Mouse (Mus musculus): Measurements from ENCODE around the gene Yeats2. TPM values are rescaled to one million over a fixed set of nuclear protein-coding genes. Genes with fewer than 3 reads are reported as not detected.

The Yeats2 gene
- 35.9 and 67.2 TPM in 2 replicates for total RNA-seq (2014; fragmentation: Nextera tagmentation)
- total RNA-seq (2017) = 22.8 and 39.8 TPM in 2 replicates

DNA sequence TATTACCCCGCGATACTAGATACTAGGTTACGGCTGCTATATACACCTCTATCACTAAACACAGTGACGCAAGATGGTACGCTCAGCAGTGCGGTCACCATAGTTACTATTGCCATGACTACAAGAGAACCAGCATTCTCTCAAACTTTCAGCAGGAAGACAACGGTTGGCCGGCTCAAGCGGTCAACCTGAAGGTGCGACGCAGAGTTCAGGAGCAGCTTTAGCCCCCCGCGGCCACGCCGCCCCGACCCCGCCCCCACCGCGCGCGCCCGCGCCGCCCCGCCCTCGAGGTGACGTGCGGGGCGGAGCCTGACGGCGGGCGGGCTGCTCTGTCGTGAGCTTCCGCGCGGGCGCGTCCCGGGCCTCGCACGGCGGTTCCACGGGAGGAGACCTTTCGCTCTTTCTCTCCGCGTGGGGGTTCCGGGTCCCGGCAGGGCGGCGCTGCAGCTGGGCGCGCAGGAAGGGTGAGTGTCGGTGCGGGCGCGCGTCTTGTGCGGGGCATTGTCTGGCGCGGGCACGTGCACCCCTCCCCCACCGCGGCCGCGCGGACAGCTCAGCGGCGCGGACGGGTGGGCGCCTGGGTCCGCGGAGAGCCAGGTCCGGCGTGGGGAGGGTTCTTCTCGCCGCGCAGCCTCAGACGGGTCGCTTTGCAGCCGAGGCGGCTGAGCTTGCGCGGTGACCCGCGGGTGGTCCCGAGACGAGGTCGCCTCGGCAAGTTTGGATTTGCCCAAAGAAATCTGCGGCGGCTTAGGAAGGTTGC lies at the start of gene Yeats2:
Gene Yeats2 (plus strand): TSS at position 292 of the 760 bp plus-strand sequence.
- peak; percentile 79 for ATAC-seq (replicated peaks; ENCODE audit: low FRiP score, low TSS enrichment, poor library complexity, severe bottlenecking)

DNA sequence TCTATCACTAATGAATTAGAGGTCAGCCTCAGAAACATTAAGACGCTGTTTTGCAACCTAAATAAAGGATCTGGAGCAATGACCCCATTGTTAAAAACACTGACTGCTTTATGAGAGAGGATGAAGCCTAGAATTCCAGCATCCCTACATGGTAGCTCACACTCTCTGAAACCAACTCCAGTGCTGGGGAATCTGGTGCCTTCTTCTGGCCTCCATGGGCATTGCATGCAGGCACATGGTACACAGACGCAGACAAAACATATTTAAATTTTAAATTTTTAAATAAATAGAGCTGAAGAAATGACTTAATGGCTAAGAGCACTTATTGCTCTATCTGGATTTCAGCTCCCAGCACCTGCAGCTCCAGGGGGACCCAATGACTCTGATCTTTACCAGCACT lies 44.9 kb upstream of the Yeats2 start:
- no peak for ATAC-seq (replicated peaks; ENCODE audit: low FRiP score, low TSS enrichment, poor library complexity, severe bottlenecking)

DNA sequence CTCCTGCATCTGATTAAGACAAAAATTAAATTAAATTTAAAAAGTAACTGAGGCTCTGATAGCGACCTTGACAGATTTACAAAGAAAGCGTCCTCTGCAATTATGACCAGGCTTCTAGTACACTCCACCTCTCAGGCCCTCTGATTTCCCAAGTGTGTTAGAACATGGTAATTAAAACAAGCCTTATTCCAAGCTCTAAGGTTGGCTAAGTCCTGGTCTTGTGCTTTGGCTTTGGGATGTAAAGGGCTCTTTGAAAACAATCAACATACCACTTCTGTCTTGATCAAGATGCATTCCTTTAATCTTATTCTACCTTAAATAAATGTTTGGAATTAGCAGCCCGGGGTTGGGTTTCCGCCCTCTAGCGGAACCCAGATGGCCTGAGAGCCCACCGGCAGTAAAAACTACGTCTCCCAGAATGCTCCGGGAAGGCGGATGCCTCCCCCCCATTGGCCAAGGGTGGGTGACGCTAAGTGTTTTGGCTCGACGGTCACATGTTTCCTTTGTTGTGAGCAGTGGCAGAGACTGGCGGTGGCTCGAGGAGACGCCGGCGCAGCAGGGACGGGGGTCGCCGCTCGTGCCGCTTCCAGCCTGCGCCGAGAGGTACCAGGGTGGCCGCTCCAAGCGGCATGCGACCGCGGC lies 43.7 kb upstream of the Yeats2 start, which contains the start of gene Klhl24:
Gene Klhl24 (plus strand): TSS at position 474 of the 642 bp plus-strand sequence.
- peak; percentile 91 for ATAC-seq (replicated peaks; ENCODE audit: low FRiP score, low TSS enrichment, poor library complexity, severe bottlenecking)

DNA sequence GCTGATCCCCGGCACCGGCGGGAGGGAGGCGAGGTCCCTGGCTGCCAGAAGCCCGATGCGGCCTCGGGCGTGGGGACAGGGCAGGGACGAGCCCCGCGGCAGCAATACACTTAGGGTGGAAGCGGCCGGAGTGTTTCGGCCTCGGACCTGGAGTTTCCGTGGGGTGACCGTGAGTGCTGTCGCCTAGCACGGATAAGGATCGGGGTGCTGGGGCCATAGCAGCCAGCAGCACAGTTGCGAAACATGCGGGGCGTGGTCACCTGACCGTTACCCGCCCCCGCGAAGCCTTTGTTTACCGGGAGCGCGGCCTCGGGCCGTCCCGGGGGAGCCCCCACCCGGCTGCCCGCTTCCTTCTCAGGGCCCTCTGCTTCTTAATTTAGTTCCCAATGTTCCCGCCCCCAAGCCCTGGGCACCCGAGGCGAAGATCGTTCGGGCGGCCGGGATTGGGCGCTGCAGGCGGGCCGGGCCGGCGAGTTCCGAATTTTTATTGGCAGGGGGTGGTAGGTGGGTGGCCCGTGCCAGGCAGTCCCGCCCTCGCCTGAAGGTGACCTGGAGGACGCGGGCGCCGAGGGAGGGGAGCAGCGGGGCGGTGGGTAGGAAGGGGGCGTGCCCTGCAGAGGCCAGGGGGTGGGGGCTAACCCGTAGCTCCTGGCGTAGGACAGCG lies 43.0 kb upstream of the Yeats2 start:
- peak; percentile 83 for ATAC-seq (replicated peaks; ENCODE audit: low FRiP score, low TSS enrichment, poor library complexity, severe bottlenecking)

DNA sequence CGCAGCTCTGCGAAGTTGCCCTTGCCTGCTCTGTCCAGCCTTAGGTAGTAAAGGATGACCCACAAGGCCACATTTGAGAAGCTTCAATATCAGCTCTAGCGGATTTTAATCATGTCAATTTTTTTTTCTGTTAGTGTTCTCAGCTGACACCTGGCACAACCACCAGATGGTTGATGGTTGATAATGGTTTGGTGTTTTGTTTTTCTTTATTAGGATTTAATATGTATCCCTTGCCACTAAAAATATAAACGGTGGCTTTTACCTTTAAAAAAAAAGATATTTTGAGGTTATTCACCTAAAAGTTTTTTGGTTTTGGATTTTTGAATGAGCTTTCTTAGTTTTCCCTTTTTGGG lies 42.5 kb upstream of the Yeats2 start:
- no peak for ATAC-seq (replicated peaks; ENCODE audit: low FRiP score, low TSS enrichment, poor library complexity, severe bottlenecking)

DNA sequence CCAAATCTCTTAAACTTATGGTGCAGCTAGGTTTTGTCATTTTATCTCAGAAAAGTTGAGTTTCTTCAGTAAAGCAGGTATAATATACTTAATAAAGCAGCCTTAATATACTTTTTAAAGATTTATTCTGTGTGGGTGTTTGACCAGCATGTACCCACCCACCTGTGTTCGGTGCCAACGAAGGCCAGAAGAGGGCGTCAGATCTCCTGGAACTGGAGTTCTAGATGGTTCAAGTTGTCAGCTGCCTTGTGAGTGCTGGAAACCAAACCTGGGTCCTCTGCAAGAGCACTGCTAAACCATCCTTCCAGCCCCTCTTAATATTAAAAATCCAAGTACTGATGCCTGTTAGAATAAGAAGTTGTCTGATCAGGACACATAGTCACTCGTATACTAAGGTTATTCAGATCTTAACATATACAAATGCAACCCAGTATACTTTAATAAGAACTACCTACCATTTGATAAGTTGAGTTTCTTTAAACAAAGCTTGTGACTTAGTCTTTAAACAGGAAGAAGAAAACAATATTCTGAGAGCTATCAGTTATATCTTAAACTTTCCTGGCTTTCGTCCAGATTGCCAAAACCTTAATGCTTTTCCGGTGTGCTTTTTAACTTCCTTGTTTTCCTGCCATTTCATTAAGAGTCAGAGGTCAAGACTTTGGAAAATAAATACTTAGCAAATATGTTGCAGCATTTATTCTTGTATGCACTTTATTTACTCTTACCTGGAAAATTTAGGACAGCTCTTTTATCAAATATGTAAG lies 41.8 kb upstream of the Yeats2 start:
- ATAC-seq (replicated peaks; ENCODE audit: low FRiP score, low TSS enrichment, poor library complexity, severe bottlenecking) = no peak

DNA sequence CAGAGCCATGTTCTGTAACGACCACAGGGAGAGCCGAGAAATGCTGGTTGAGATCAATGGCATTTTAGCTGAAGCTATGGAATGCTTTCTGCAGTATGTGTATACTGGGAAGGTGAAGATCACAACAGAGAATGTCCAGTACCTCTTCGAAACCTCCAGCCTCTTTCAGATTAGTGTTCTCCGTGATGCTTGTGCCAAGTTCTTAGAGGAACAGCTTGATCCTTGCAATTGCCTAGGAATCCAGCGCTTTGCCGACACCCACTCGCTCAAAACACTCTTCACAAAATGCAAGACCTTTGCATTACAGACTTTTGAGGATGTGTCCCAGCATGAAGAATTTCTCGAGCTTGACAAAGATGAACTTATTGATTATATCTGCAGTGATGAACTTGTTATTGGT lies 33.9 kb upstream of the Yeats2 start:
- ATAC-seq (replicated peaks; ENCODE audit: low FRiP score, low TSS enrichment, poor library complexity, severe bottlenecking) = no peak

DNA sequence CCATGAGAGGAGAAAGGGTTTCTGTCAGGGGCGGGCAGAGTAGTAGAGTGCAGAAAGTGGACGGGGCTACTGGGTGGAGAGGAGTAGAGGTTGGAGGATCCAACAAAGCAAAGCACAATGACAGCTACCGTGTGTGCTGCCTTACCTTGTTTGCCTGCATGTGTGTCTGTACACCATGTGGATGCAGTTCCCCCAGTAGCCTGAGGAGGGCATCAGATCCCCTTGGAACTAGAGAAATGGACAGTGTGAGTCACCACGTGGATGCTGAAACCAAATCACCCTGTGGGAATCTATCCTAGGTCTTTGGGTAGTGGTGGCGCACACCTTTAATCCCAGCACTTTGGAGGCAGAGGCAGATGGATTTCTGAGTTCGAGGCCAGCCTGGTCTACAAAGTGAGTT lies 31.9 kb upstream of the Yeats2 start:
- no peak for ATAC-seq (replicated peaks; ENCODE audit: low FRiP score, low TSS enrichment, poor library complexity, severe bottlenecking)

DNA sequence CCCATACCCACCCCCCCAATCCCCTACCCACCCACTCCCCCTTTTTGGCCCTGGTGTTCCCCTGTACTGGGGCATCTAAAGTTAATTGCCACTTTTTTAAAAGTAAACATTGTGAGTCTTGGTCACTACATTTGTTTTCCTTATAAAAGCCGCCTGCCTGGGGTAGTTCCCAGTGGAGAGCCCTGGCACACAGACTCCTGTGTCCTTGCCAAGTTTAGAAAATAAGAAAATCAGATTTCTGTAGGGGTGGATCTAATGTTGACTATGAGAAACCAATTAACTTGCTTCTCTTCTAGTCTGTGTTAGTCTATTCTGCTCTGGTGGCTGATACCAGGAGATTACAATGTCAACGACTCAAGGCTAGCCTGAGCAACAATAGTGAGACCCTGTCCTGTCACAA lies 28.2 kb upstream of the Yeats2 start:
- no peak for ATAC-seq (replicated peaks; ENCODE audit: low FRiP score, low TSS enrichment, poor library complexity, severe bottlenecking)

DNA sequence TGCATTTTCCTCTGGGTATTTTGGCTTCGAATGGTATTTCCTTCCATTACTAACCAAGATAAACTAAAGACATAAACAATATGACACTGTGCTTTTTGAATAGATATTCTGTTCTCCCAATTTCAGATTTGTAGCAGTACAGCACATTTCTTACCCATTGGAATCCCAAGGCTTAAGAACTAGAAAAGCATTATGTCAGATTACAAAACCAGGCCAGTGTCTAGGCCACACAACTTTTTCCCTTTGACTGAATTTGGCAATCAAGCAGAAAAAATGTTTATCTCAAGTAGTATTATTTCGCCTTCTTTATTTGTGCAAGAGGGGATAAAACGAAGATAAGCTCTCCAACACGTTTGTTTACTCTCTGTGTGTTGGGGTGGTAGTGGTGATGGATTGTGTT lies 24.8 kb upstream of the Yeats2 start:
- ATAC-seq (replicated peaks; ENCODE audit: low FRiP score, low TSS enrichment, poor library complexity, severe bottlenecking) = no peak

DNA sequence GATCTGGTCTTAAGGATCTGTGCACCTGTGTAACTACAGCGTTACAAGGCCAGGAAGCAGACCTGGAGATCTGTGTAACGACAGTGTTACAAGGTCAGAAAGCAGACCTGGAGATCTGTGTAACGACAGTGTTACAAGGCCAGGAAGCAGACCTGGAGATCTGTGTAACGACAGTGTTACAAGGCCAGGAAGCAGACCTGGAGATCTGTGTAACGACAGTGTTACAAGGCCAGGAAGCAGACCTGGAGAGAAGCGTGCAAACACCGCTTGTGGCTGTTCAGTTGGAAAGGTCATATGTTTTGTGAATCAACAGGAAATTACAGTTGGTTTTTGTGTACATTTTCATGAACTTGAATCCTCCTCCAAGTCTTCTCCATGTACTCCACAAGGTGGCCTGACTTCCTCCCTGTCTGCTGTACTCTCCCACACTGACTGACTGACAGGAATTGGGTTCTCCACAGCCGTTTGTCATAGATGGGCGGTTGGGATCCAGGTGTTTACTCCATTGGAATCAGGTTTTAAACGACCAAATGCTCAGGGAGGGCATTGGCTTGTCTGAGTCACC lies 14.5 kb upstream of the Yeats2 start:
- ATAC-seq (replicated peaks; ENCODE audit: low FRiP score, low TSS enrichment, poor library complexity, severe bottlenecking) = peak; percentile 22; the same call in 1 of the 2 replicates

DNA sequence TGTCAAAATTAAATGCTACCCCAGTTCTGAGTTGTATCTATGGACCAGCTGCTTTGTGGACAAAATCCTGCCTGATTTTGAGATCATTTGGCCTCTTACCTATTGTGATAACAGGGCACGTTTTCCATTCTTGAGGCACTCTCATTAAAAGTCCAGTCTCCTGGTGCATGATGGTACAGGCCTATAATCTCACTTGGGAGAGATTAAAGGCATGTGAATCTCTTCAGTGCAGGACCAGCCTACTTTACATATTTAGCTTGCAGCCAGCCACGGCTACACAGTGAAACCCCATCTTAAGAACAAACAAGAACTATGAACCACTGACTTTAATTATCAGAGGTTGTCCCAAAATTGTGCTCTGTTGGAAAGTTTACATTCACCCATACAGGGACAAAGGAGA lies 10.5 kb upstream of the Yeats2 start:
- ATAC-seq (replicated peaks; ENCODE audit: low FRiP score, low TSS enrichment, poor library complexity, severe bottlenecking) = no peak

DNA sequence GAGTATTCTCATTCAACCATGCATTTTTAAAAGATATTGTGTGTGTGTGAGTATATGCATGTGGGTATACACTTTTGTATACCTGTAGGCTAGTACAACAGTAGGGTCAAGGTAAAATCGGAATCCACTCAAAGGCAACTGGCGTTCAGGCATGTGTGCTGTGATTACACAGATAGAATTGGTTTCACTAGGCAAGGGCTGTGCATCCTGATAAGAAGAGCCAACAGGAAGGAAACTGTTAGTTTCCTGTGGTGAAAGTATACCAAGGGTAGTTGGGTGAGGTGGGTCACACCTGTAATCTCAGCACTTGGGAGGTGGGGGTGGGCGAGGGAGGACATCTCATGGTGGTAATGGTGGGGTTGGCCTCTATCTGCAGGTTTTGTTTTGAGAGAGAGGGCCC lies 3.7 kb downstream of the Yeats2 start:
- no peak for ATAC-seq (replicated peaks; ENCODE audit: low FRiP score, low TSS enrichment, poor library complexity, severe bottlenecking)

DNA sequence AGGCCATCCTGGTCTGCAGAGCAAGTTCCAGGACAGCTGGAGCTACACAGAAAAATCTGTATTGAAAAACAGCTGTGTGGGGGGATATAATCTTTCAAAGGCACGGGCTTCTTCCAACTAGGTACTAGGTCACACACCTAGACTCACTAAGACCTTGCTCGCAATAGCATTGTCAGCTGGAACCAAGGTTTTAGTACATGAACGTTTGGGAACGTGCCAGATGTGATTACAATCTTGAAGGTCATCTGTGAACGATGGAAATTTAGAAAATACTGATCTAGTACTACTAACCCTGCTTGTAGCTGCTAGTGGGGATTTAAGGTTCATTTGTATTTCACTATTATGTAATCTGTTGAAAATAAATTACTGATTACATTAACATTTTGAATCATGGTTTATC lies 11.1 kb downstream of the Yeats2 start:
- ATAC-seq (replicated peaks; ENCODE audit: low FRiP score, low TSS enrichment, poor library complexity, severe bottlenecking) = no peak

DNA sequence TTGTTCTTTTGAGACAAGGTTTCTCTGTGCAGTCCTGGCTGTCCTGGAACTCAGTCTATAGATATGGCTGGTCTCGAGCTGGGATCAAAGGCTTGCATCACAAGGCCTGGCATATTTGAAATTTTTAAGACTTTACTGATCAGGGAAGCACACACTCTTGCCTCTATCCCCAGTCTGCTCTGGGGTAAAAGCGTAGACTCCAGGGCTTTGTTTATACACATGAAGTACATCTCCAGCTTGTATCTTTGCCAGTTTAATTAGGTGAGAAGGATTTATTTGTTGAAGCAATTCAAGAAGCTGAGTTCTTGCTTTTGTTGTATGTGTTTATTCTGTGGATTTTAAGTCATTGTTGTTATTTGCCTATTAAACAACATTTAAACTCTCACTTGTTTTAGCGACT lies 12.9 kb downstream of the Yeats2 start:
- no peak for ATAC-seq (replicated peaks; ENCODE audit: low FRiP score, low TSS enrichment, poor library complexity, severe bottlenecking)

DNA sequence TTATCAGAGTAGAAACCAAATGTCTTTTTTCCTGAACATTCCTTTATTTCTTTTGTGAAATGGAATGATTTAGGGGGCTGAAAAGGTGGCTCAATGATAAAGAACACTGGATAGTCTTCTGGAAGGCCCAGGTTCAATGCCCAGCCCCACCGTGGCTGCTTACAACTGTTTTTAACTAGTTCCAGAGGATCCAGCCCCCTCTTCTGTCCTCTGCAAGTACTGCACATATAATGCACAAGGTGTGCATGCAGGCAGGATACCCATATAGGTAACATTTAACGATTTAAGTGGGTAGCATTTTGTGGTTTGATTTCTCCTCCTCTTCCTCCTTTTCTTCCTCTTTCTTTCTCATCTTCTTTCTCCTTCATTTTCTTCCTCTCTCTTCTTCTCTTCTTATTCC lies 19.3 kb downstream of the Yeats2 start:
- no peak for ATAC-seq (replicated peaks; ENCODE audit: low FRiP score, low TSS enrichment, poor library complexity, severe bottlenecking)

DNA sequence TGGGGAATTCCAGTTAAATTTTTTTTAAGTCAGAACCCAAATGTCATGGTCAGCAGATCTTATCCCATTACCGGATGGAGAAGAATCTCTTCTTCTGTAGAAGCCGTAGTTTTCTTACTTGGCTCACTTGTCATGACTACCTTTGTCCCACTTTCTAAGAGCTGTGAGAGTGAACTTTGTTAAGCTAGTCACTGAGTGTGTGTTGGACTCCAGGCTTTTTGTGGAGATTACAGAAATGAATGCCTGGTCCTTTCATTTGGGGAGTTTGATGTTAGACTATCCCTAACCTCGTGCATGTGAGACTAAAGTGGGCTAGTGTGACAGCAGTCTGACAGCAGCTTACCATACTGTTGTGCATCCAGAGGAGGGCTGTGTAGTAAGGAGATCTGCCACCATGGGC lies 28.2 kb downstream of the Yeats2 start:
- no peak for ATAC-seq (replicated peaks; ENCODE audit: low FRiP score, low TSS enrichment, poor library complexity, severe bottlenecking)

DNA sequence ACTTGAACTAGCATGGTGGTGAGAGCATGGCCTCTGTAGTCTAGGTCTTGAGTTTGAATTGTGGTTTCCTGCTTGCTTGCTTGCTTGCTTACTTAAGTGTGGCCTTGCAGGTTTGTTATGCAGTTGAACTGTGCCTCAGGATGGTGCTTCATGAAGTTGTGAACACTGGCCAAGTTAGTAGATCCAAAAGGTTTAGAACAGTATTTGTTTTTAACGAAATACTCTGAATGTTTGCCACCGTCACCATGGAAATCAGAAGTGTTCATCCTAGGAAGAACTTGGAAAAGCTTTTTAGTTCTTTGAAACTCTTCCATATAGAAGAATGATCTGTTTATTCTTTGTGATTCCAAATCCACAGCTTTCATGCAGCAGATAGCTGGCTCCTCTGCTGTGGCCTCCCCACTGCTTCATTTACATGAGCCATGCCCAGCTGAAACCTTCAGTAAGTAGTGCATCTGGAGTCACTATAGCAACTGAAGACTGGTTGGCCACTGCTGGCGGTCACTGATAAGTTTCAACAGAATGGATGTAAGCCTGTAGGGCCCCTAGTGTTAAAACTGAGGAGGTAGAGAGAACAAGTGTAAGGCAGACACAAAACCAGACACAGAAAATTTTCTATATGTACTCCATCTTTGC lies 28.7 kb downstream of the Yeats2 start:
- ATAC-seq (replicated peaks; ENCODE audit: low FRiP score, low TSS enrichment, poor library complexity, severe bottlenecking) = peak; percentile 100
